Mouse (Mus musculus): ENCODE data around the gene Fam173a.

The Fam173a gene

GRCm38 (mm10) chr17:25795609-25796092 lies 3.0 kb upstream of the Fam173a start, which contains the start of gene AC134908.4:
Gene AC134908.4, minus strand, starts transcription at chr17:25795659.
- no peak for DNase-seq

- no peak for DNase-seq
These were observed 2.3 kb upstream of the Fam173a start for GRCm38 (mm10) chr17:25794998-25795397.

- no peak for DNase-seq
These were observed 1.5 kb upstream of the Fam173a start for GRCm38 (mm10) chr17:25794197-25794596.

GRCm38 (mm10) chr17:25791843-25792527 lies 716 bp downstream of the Fam173a start:
- peak; percentile 87 for DNase-seq

GRCm38 (mm10) chr17:25791320-25791842 lies 1.3 kb downstream of the Fam173a start:
- no peak for DNase-seq

GRCm38 (mm10) chr17:25786781-25787504 lies 5.8 kb downstream of the Fam173a start:
- DNase-seq, result no peak

GRCm38 (mm10) chr17:25786280-25786679 lies 6.4 kb downstream of the Fam173a start, which contains the start of gene Ccdc78:
Gene Ccdc78, plus strand, starts transcription at chr17:25786580.
- no peak for DNase-seq

- peak; percentile 95 for DNase-seq
These were observed 7.4 kb downstream of the Fam173a start, which contains the start of gene Haghl for GRCm38 (mm10) chr17:25785281-25785745. Gene Haghl, minus strand, starts transcription at chr17:25785673.

- no peak for DNase-seq
These were observed 8.7 kb downstream of the Fam173a start for GRCm38 (mm10) chr17:25783861-25784574.

- DNase-seq, result no peak
These were observed 9.6 kb downstream of the Fam173a start for GRCm38 (mm10) chr17:25783086-25783485.

- DNase-seq, result no peak
These were observed 11.4 kb downstream of the Fam173a start for GRCm38 (mm10) chr17:25781339-25781738.

GRCm38 (mm10) chr17:25777948-25778347 lies 14.8 kb downstream of the Fam173a start:
- DNase-seq, result no peak

- DNase-seq, result no peak
These were observed 17.2 kb downstream of the Fam173a start for GRCm38 (mm10) chr17:25775318-25776062.

GRCm38 (mm10) chr17:25773549-25774120 lies 19.1 kb downstream of the Fam173a start, which contains the start of gene Narfl:
Gene Narfl, plus strand, starts transcription at chr17:25773776.
- peak; percentile 97 for DNase-seq

GRCm38 (mm10) chr17:25769331-25769730 lies 23.4 kb downstream of the Fam173a start:
- DNase-seq, result no peak

- no peak for DNase-seq
These were observed 26.8 kb downstream of the Fam173a start for GRCm38 (mm10) chr17:25765886-25766285.

- no peak for DNase-seq
These were observed 30.1 kb downstream of the Fam173a start for GRCm38 (mm10) chr17:25762591-25762990.

- no peak for DNase-seq
These were observed 31.1 kb downstream of the Fam173a start for GRCm38 (mm10) chr17:25761561-25761970.

GRCm38 (mm10) chr17:25760148-25760547 lies 32.6 kb downstream of the Fam173a start:
- no peak for DNase-seq

GRCm38 (mm10) chr17:25757691-25758090 lies 35.0 kb downstream of the Fam173a start:
- no peak for DNase-seq

GRCm38 (mm10) chr17:25756378-25757242 lies 36.1 kb downstream of the Fam173a start:
- no peak for DNase-seq

Data from thymus, postnatal 14 days (tissue).